Mouse (Mus musculus) hindbrain, embryonic 10.5 days (tissue): ENCODE measurements around the gene Depdc7. TPM values are rescaled to one million over a fixed set of nuclear protein-coding genes. Genes with fewer than 3 reads are reported as not detected.

ENCODE experiments used
- DNase-seq: peaks from one replicate; pipeline ENCODE4 v3.0.0-alpha.2; 2017; ENCODE audit warnings: low spot score
- H3K27ac ChIP-seq: fragments of 300-500 bp; sonication (generic); 2 replicates; pipeline ENCODE4 v1.5.1; 2016; ENCODE audit warnings: mild to moderate bottlenecking, moderate library complexity
- H3K27me3 ChIP-seq: fragments of 300-500 bp; sonication (generic); 2 replicates; pipeline ENCODE4 v1.6.1; 2016; ENCODE audit warnings: mild to moderate bottlenecking; ENCODE audit not compliant: poor library complexity, insufficient read depth, severe bottlenecking
- H3K36me3 ChIP-seq: fragments of 300-500 bp; sonication (generic); 2 replicates; pipeline ENCODE4 v1.6.1; 2016; ENCODE audit warnings: mild to moderate bottlenecking, moderate library complexity
- H3K4me1 ChIP-seq: fragments of 300-500 bp; sonication (generic); replicated peaks from 2 replicates; pipeline ENCODE4 v1.6.1; 2016; ENCODE audit warnings: mild to moderate bottlenecking
- H3K4me3 ChIP-seq: fragments of 300-500 bp; sonication (generic); 2 replicates; pipeline ENCODE4 v1.5.1; 2016; ENCODE audit warnings: mild to moderate bottlenecking, moderate library complexity
- H3K9me3 ChIP-seq: fragments of 300-500 bp; sonication (generic); 2 replicates; pipeline ENCODE4 v1.6.1; 2016; ENCODE audit warnings: mild to moderate bottlenecking, moderate library complexity
- WGBS: fragments of 180-500 bp; shearing (Covaris S2); methylation state at CpG from one replicate; pipeline ENCODE4 v1.1.7; 2016; 5-methylcytosine and 5-hydroxymethylcytosine counted together
- polyA plus RNA-seq: library from polyadenylated mRNA; unstranded; fragments of >200 nt; fragmentation: Nextera tagmentation; extraction: Ambion mirVana; gene quantifications from 2 replicates; pipeline ENCODE4 v1.2.1, GENCODE M21; 2016

The Depdc7 gene
- 2.1 and 2.8 TPM in 2 replicates for polyA plus RNA-seq

- peaks cover 52% of the 10 kb centered on the region for H3K27me3 ChIP-seq
- no peaks in the 10 kb centered on the region for H3K9me3 ChIP-seq
- H3K36me3 ChIP-seq: no peaks in the 10 kb centered on the region
- H3K4me3 ChIP-seq: peak within 1 kb of the TSS; percentile 81
- DNase-seq: peak; percentile 83
- 0% methylated on average over 31 of the region's 31 CpGs for WGBS
- peaks cover 27% of the 10 kb centered on the region; the same call in 1 of the 2 replicates for H3K4me1 ChIP-seq
- H3K27ac ChIP-seq: peak within 1 kb of the TSS; percentile 83
These were observed at the start of gene Depdc7 for GRCm38 (mm10) chr2:104742741-104743064. Depdc7 (minus strand) TSS chr2:104742878.

- no peak overlapping the region for H3K27ac ChIP-seq
- H3K4me1 ChIP-seq: no peaks in the 10 kb centered on the region
- H3K9me3 ChIP-seq: no peaks in the 10 kb centered on the region
- peaks cover 94% of the 10 kb centered on the region for H3K36me3 ChIP-seq
- H3K4me3 ChIP-seq: no peak overlapping the region
- DNase-seq: no peak
- no peaks in the 10 kb centered on the region for H3K27me3 ChIP-seq
- 89% methylated on average over 1 of the region's 1 CpGs for WGBS
These were observed 32.1 kb upstream of the Depdc7 start for GRCm38 (mm10) chr2:104774763-104775162.

GRCm38 (mm10) chr2:104768697-104769096, 26.0 kb upstream of the Depdc7 start:
- H3K9me3 ChIP-seq: no peaks in the 10 kb centered on the region

GRCm38 (mm10) chr2:104764018-104764417, 21.3 kb upstream of the Depdc7 start:
- Histone ChIP-seq H3K36me3 (peaks cover 86% of the 10 kb centered on the region), H3K4me1 (no peaks in the 10 kb centered on the region), H3K27ac (no peak overlapping the region), H3K27me3 (no peaks in the 10 kb centered on the region), H3K4me3 (no peak overlapping the region), H3K9me3 (no peaks in the 10 kb centered on the region)
- no peak for DNase-seq
- 93% methylated on average over 4 of the region's 4 CpGs for WGBS

More at GRCm38 (mm10) chr2:104768697-104769096, 26.0 kb upstream of the Depdc7 start:
- Histone ChIP-seq H3K4me3 (no peak overlapping the region), H3K27ac (no peak overlapping the region), H3K27me3 (no peaks in the 10 kb centered on the region), H3K36me3 (peaks cover 94% of the 10 kb centered on the region), H3K4me1 (no peaks in the 10 kb centered on the region)
- no peak for DNase-seq
- 87% methylated on average over 1 of the region's 1 CpGs for WGBS

GRCm38 (mm10) chr2:104763134-104763703, 20.5 kb upstream of the Depdc7 start:
- Histone ChIP-seq H3K27ac (no peak overlapping the region), H3K4me1 (0 out of 2 replicates have a peak, but pooled peaks cover 3% of the 10 kb centered on the region), H3K27me3 (no peaks in the 10 kb centered on the region), H3K36me3 (peaks cover 83% of the 10 kb centered on the region), H3K4me3 (no peak overlapping the region), H3K9me3 (no peaks in the 10 kb centered on the region)
- DNase-seq: no peak
- 91% methylated on average over 8 of the region's 8 CpGs for WGBS

GRCm38 (mm10) chr2:104750611-104751010, 7.9 kb upstream of the Depdc7 start:
- H3K4me3 ChIP-seq: no peak overlapping the region
- H3K9me3 ChIP-seq: no peaks in the 10 kb centered on the region
- no peak for DNase-seq
- no peaks in the 10 kb centered on the region for H3K4me1 ChIP-seq
- 65% methylated on average over 3 of the region's 3 CpGs for WGBS
- H3K27ac ChIP-seq: no peak overlapping the region
- H3K27me3 ChIP-seq: no peaks in the 10 kb centered on the region
- H3K36me3 ChIP-seq: peaks cover 14% of the 10 kb centered on the region; the same call in 1 of the 2 replicates

- H3K4me3 ChIP-seq: no peak overlapping the region
- H3K27ac ChIP-seq: no peak overlapping the region
- H3K27me3 ChIP-seq: peaks cover 10% of the 10 kb centered on the region
- no peaks in the 10 kb centered on the region for H3K4me1 ChIP-seq
- H3K36me3 ChIP-seq: peaks cover 7% of the 10 kb centered on the region; the same call in 1 of the 2 replicates
- no peak for DNase-seq
- 74% methylated on average over 5 of the region's 5 CpGs for WGBS
- no peaks in the 10 kb centered on the region for H3K9me3 ChIP-seq
These were observed 6.0 kb upstream of the Depdc7 start for GRCm38 (mm10) chr2:104748652-104749183.

GRCm38 (mm10) chr2:104746251-104746650, 3.6 kb upstream of the Depdc7 start:
- WGBS: 61% methylated on average over 8 of the region's 8 CpGs
- no peaks in the 10 kb centered on the region for H3K9me3 ChIP-seq

GRCm38 (mm10) chr2:104743971-104744370, 1.3 kb upstream of the Depdc7 start:
- no peak for DNase-seq
- Histone ChIP-seq H3K9me3 (no peaks in the 10 kb centered on the region), H3K4me1 (peaks cover 27% of the 10 kb centered on the region; the same call in 1 of the 2 replicates), H3K27me3 (peaks cover 52% of the 10 kb centered on the region), H3K36me3 (no peaks in the 10 kb centered on the region), H3K27ac (no peak overlapping the region), H3K4me3 (no peak overlapping the region)
- WGBS: 44% methylated on average over 5 of the region's 5 CpGs

More at GRCm38 (mm10) chr2:104746251-104746650, 3.6 kb upstream of the Depdc7 start:
- H3K27me3 ChIP-seq: peaks cover 34% of the 10 kb centered on the region
- H3K4me3 ChIP-seq: no peak overlapping the region
- no peak overlapping the region for H3K27ac ChIP-seq
- DNase-seq: no peak
- peaks cover 22% of the 10 kb centered on the region; the same call in 1 of the 2 replicates for H3K4me1 ChIP-seq
- no peaks in the 10 kb centered on the region for H3K36me3 ChIP-seq

GRCm38 (mm10) chr2:104743160-104743559, 482 bp upstream of the Depdc7 start:
- peaks cover 27% of the 10 kb centered on the region; the same call in 1 of the 2 replicates for H3K4me1 ChIP-seq
- H3K27ac ChIP-seq: no peak overlapping the region
- H3K9me3 ChIP-seq: no peaks in the 10 kb centered on the region
- DNase-seq: no peak
- H3K27me3 ChIP-seq: peaks cover 52% of the 10 kb centered on the region
- 22% methylated on average over 7 of the region's 7 CpGs for WGBS
- peak overlapping the region; percentile 81 for H3K4me3 ChIP-seq
- H3K36me3 ChIP-seq: no peaks in the 10 kb centered on the region

- 5% methylated on average over 46 of the region's 46 CpGs for WGBS
- H3K27ac ChIP-seq: peak overlapping the region; percentile 83
- H3K4me1 ChIP-seq: peaks cover 27% of the 10 kb centered on the region; the same call in 1 of the 2 replicates
- H3K36me3 ChIP-seq: no peaks in the 10 kb centered on the region
- H3K4me3 ChIP-seq: peak overlapping the region; percentile 81
- peaks cover 52% of the 10 kb centered on the region for H3K27me3 ChIP-seq
- DNase-seq: no peak
- no peaks in the 10 kb centered on the region for H3K9me3 ChIP-seq
These were observed 560 bp downstream of the Depdc7 start for GRCm38 (mm10) chr2:104741896-104742740.

- Histone ChIP-seq H3K9me3 (no peaks in the 10 kb centered on the region), H3K27me3 (peaks cover 52% of the 10 kb centered on the region), H3K36me3 (no peaks in the 10 kb centered on the region), H3K4me1 (peaks cover 27% of the 10 kb centered on the region; the same call in 1 of the 2 replicates), H3K4me3 (no peak overlapping the region), H3K27ac (no peak overlapping the region)
- WGBS: 38% methylated on average over 7 of the region's 7 CpGs
- DNase-seq: no peak
These were observed 1.5 kb downstream of the Depdc7 start for GRCm38 (mm10) chr2:104741015-104741758.
